Mouse (Mus musculus) layer of hippocampus, adult 9-11 months (tissue): ENCODE data around the gene Hip1r.

Source experiments
- DNase-seq: peaks from one replicate; pipeline ENCODE4 v3.0.0; 2022

Hip1r gene

DNA sequence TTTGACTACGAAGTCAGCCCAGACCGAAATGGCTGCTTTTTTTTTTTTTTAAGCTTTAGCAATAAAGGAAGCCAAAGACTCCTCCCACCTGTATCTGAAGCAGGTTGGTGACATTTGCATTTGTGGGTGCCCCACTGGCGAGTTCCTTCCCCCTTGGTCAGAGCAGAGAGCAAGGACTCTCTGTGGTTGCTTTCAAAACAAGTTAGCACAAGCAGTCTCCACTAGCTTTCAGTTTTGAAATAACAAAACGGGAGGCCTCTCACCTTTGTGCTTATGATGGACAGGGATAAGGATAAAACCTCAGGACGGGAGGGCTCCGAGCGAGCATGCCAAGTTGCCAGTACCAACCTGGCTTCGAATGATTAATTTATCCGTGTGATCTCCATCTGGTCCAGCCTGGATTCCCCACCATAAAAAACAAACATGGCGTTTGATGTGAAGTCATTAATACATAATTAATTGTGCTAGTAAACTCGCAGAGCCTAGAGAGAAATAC, 1.2 kb downstream of the Hip1r start:
- no peak for DNase-seq

DNA sequence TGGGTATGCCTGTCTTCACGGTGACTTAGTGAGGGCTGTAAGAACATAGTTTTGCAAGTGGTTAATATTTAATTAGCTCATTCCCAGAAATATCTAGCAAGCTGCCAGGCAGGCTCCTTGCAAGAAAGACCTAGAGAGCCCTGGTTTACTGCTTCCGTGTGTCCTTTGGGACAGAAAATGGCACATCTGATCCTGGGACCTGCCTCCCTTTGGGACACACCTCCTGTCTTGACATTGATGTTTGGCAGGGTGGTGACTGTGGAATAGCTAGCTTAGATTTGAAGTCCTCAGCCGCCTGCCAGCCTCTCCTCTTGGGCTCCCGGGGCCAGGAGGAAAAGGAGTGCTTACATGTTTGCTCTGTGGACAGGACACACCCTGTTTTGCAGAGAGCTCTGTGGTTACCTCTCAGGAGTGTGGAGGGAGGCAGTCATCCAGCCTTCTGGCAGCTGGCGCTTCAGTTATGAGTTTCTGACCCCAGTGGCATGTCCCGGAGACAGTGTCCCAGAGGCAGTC, 2.3 kb downstream of the Hip1r start:
- no peak for DNase-seq

- DNase-seq: no peak
Measured at GRCm38 (mm10) chr5:123977231-123977630, 3.8 kb downstream of the Hip1r start.

DNA sequence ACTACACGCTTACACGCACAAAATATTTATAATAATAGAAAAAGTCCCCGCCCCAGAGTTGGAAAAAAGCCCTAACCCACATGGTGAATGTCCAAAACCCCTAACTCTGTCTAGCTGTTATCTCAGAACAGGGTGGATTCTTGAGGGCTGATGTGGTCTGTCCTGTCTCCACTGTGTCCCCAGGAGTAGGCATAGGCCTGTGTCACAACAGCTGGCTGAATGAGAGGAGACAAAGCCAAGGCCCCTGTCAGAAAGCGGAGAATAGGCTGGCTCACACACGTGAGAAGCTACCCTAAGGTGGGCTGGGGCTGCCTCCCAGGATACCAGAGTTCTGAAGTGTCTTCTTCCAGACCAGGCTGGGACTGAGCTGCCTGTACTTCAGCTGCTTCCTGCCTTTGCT, 4.7 kb downstream of the Hip1r start:
- DNase-seq: no peak

DNA sequence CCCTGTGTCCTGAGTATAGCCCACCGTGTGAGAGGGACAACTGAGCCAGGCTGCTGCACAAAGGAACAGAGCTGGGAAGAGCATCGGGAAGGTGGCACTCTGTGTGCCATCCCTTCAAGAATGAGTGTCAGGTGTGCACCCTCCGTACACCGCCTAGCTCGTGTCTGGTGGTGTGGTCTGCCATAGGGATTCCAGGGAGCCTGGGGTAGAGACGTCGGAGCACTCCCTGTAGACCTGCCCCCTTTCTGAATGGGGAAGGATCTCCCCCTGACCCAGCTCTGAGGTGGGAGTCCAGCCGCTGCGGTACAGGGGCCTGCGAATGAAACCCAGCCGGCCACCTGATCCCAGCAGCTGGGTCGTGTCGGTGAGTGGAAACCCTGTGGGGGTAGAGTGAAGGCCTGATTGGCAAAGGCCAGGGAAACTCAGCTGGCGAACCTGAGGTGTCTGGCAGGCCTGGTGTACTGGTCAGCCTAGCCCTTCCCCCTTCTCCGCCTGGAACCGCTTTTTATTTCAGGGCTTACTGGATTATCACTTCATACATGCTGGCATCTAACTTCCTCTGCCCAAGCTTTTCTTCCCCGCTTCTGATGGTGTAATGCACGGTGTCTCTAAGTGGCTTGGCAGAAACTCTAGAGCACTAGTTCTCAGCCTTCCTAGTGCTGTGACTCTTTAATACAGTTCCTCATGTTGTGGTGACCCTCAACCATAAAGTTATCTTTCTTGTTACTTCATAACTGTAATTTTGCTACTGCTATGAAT, 6.0 kb downstream of the Hip1r start:
- DNase-seq: no peak

- no peak for DNase-seq
Measured at GRCm38 (mm10) chr5:123979980-123980369, 6.5 kb downstream of the Hip1r start.

GRCm38 (mm10) chr5:123980521-123981249, 7.3 kb downstream of the Hip1r start:
- no peak for DNase-seq

- DNase-seq: peak; percentile 41
Measured at GRCm38 (mm10) chr5:123981250-123981554, 7.8 kb downstream of the Hip1r start.

DNA sequence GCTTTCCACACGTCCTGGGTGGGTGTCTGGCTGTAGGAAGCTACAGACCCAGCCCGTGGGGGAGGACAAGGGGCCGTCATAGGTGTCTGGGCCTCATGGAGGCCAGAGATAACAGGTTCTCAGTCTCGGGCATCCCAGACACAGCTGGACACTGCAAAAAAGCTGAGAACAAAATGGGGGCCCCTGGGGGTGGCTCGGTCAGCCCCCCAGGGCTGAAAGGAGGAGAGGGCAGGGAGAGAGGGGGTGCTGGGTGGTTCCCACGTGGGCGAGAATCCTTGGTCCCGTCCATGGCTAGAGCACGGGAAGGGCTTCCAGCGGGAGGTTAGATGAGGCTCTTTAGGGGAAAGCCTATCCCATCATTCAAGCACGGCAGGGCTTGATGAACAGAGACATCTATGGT, 9.4 kb downstream of the Hip1r start:
- no peak for DNase-seq

GRCm38 (mm10) chr5:123985434-123985833, 12.0 kb downstream of the Hip1r start:
- peak; percentile 82 for DNase-seq

DNA sequence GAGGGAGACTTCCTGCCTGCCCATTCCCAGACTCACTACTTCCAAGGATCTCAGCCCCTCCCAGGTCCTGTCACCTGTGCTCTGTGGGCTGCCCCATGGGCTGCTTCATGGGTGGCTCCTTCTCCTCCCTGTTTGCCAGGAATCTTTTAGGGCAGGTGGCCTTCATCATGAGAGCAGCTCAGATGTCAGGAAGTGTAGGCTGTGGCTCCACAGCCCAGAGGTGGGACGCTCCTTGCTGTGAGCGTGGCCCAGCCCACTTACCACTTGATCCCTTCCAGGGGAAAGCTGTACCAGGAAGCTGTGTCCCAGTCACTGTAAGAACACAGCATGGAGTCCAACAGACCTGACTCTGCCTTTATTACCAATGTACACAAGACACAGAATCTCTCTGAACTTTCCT, 13.5 kb downstream of the Hip1r start:
- no peak for DNase-seq

DNA sequence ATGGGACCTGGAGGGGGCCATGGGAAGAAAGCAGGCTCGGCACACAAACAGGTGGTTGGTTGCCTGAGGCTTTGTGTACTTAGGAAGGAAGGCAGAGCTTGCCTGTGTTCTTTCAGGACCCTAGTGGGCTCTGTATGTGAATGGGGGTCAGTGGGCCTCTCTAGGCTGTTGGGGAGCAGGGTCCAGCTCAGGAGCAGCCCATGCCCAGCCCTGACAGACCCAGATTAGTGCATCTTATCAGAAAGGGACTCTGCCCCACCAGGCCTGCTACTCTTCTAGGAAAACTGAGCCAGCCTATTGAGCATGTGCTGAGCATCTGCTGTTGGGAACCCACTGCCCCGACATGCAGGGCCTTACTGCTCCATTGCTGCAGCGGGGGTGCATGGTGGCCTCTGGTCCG, 14.1 kb downstream of the Hip1r start:
- no peak for DNase-seq

DNA sequence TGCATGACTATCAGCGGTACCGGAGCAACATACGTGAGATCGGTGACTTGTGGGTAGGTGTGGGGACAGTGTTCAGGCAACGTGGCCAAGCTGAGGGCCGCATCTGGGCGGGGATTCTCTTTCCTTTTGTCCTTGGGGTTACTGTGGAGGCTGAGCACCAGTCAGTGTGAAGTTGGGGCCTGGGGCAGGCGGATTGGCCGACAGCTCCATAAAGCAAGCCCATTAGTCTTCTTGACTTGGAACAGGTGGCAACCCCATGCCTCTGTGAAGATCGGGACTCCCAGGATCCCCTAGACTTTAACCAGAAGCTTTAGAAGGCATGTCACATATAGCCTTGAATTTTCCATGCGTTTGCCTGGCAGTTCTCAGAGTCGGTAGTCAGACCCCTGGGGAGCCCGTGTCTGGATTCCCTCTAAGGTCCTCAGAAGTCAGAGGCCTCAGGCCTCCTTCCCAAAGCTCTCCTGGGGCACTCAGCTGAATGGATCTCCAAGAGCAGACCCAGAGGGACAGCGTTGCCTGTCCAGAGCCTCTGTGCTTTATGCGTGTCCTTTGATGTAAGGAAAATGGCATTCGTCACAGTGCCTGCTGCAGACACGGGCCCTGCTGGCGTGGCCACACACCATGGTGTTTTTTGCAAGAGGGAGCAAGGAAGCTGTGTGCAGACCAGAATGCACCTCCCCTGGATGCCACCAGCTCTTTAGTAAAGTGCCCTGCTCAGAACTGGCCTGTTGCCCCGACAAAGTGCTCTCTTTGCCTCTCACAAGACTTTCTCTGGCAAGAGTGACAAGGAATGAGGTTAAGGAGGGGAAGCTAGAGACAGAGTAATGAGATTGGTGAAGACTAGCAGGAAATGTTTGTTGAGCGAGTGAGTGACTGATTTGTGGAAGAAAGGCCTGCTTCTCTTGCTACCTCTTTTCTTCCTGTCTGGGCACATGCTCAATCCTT, 16.8 kb downstream of the Hip1r start:
- no peak for DNase-seq

- no peak for DNase-seq
Measured at GRCm38 (mm10) chr5:123991321-123991720, 17.9 kb downstream of the Hip1r start.

- no peak for DNase-seq
Measured at GRCm38 (mm10) chr5:123992193-123992637, 18.8 kb downstream of the Hip1r start.

DNA sequence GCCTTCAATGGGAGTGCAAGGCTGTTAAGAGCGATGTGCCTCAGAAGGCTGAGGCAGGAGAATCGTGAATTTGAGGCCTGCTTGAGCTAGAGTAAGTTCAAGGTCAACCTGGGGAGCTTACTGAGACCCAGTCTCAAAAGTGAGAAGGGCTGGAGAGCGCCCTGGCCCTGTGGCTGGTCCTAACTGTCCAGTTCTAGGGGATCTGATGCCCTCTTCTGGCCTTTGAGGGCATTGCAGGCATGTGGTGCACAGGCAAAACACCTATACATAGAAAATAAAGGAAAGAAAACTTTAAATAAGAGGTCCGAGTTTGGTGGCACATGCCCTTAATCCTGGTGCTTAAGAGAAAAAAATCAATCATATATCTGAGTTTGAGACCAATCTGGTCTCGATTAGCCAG, 19.4 kb downstream of the Hip1r start:
- DNase-seq: peak; percentile 83

DNA sequence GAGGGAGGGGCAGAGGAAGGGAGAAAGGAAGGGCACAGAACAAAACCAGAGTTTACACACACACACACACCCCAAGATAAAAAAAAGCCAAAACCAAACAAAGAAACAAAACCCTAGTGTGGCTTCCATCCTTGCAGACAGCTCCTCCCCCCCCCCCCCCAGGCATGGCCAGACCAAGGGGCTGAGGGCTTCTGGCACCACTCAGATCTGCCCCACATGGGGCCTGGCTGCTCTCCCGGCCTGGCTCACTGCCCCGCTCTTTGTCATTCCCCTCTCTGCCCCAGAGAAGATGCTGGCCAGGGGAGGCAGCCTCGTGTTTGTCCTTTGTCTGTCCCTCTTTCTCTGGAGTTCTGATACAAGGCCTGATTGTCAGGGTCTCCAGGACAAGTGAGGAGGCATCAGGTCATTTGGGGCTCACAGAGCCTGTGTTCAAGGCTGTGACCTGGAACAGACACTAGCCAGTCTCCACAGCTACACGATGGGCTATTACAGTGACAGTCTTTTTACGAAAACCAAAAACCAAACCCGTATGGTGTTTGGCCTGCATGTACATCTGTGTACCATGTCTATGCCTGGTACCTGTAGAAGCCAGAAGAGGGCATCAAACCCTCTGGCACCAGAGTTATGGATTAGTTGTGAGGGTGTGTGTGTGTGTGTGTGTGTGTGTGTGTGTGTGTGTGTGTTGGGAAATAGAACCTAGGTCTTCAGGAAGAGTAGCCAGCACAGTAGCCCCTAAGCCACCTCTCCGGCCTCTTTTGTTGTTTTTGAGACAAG, 20.0 kb downstream of the Hip1r start:
- peak; percentile 93 for DNase-seq

- no peak for DNase-seq
Measured at GRCm38 (mm10) chr5:123994468-123994867, 21.0 kb downstream of the Hip1r start.

- no peak for DNase-seq
Measured at GRCm38 (mm10) chr5:123995388-123995787, 22.0 kb downstream of the Hip1r start.

- peak; percentile 24 for DNase-seq
Measured at GRCm38 (mm10) chr5:123996194-123996593, 22.8 kb downstream of the Hip1r start.

- no peak for DNase-seq
Measured at GRCm38 (mm10) chr5:123996695-123997094, 23.3 kb downstream of the Hip1r start.

DNA sequence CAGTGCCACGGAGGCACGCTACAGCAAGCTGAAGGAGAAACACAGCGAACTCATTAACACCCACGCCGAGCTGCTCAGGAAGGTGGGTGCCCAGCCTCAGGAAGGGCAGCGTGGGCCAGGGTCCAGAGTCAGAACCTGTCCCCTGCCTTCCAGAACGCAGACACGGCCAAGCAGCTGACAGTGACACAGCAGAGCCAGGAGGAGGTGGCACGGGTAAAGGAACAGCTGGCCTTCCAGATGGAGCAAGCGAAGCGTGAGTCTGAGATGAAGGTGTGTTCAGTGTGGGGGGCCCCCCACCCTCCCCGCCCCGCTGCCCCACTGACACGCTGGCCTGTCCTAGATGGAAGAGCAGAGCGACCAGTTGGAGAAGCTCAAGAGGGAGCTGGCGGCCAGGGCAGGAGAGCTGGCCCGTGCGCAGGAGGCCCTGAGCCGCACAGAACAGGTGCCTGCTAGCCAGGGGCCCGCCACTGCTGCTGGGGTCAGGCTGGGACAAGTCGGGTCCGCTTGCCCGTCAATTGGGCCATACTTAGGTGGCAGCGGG, 23.9 kb downstream of the Hip1r start:
- peak; percentile 17 for DNase-seq
